Mouse (Mus musculus) kidney, postnatal 14 days (tissue): Measurements from ENCODE around the gene Hoxa9.

ENCODE experiments used
- DNase-seq: peaks from one replicate; pipeline ENCODE4 v3.0.0; 2022; ENCODE audit warnings: mixed read lengths

Gene Hoxa9

DNA sequence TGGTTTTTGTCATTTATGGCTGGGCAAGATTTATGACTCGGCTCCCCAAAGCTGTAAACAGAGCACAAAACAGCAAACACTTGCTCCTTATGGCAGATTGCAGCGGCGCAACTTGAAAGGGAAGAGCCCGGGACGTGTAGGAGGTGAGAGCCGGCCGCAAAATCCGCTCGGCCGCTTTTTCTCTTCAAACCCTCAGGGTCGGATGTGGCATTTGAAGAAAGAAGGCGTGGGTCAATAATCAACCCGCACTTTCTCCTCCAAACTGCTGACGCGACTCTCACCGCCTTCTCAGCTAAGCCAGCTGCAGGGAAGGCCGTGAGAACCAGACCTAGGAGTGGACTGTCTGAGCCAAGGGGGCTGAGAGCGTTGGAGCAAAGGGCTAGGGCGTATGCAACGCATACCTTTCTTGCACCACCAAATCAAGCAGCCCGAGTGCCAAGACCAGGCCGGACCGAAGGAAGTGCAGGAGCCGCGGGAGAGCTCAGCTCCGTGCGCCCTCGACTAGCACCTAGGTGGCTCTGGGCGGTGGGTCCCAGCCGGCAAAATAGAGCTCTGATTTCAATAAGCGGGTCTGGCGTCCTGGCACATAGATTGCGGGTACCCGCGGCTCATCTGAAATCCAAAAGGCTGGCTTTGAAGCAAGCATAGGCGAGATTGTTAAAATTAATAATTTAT is 53.7 kb downstream of the Hoxa9 start, which contains the start of gene 5730596B20Rik:
TSS of gene 5730596B20Rik (plus strand) at position 438 of the 675 bp plus-strand sequence.
- DNase-seq: peak; percentile 87

DNA sequence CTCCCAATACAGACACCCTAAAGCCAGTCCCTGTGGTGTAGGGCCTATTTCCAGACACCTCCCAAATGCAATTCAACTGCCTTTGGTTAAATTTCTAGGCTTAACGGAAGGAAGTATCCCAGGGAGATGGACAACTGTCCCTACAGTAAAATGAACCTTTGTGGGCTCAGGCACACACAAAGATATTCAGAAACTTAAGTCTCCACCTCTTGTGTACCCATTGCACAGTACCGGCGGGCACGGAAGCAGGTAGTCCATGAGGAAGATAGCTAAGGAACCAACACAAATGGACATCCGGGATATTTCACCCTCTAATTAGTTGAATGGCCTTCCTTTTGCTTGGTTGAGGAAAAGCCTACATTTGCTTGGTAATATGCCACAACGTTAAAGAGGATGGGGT is 54.5 kb downstream of the Hoxa9 start:
- DNase-seq: peak; percentile 36

DNA sequence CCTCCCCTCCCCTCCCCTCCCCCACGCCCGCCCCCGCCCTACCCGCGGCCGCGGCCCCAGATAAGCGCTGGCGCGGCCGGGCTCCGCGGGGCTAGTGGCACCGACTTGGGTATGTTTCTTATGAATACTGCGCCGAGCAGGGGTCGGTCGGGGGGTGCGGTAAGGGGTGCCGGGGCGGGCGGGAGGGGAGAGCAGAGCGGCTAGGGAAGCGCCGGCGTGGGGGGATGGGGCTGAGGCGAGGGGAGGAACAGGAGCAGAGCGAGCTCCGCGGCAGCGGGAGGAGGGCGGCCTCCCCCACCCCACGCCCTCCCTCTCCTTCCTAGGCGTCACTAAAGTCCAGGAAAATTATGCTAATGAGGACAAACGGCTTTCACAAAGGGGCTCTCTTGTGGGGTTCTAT is 55.0 kb downstream of the Hoxa9 start:
- peak; percentile 76 for DNase-seq

DNA sequence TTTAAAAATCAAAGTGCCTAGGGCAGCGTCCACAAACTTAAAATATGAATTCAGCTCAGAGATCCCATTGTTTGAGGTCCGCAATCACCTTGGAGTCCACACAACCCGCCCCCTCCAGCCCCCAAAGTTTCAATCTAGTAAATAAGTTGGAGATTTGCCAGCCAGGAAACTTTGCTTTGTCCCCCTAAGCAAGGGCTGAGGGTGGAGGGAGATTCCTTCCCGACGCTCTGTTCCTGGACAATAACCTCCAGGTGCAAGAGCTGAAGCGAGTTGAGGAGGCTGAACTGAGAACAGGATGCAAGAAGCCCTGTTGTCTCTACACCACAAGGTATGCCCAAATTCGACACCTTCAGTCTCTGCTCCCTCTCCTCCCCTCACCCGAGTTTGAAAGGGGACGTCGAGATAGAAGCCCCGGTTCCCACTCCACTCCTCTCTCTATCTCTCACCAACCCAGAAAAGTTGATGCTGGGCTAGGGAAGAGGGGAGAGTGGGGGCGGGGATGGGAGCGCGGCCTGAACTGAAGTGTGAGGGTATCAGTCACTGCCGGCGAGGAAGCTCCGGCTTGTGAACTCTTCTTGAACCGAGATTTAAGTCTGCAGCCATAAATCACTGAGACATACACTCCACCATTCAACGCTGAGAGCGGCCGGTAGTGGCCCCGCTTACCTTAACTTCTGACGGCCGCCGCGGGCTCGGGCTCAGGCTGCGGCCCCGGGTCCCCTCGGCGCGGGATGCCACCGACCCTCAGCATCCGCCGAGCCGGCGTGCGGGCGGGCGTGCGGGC is 55.7 kb downstream of the Hoxa9 start:
- peak; percentile 77 for DNase-seq

DNA sequence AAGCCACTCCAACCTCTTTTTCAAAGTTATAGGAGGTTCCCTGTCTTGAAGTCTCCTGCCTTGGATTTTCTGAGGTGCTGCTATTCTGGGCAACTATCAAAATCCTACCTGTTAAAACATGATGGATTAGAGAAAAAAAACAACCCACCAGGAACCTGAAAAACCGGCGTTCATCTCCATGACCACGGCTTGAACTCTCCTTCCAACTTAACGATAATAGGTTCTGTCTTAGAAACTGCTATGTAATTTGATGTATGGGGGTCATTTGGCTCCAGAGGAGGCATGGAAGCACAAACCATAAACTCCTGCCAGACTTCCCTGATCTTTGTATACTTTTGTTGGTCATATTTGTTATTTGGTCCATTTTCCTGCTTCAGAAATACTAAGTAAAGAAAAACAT is 57.2 kb downstream of the Hoxa9 start:
- no peak for DNase-seq
